Mouse (Mus musculus) erythroid progenitor cell, adult 5-6 weeks (primary cell): ENCODE data around the gene Siglecg. TPM values are rescaled to one million over a fixed set of nuclear protein-coding genes. Genes with fewer than 3 reads are reported as not detected.

Experiments
- ATAC-seq: replicated peaks from 2 replicates; pipeline ENCODE4 v1.8.0; 2016; ENCODE audit warnings: moderate number of reproducible peaks, mild to moderate bottlenecking, moderate TSS enrichment, inconsistent platforms; ENCODE audit not compliant: poor library complexity, low FRiP score, severe bottlenecking
- total RNA-seq, 2 experiments: library from RNA; stranded (forward) in 1 of 2; stranded (reverse) in 1 of 2; fragments of 150-400 nt in 1 of 2; fragments of 186-747, 209-891 nt in 1 of 2; gene quantifications; 2 replicates each; pipeline versions ENCODE4 v1.2.3 to v1.2.4; 2015 to 2017; ENCODE audit warnings: low replicate concordance in 2 of 2

The Siglecg gene
- total RNA-seq, 2 experiments from 2014 or later = 7.0 to 12.2 TPM

- ATAC-seq = no peak
Observed at GRCm38 (mm10) chr7:43440482-43440881, 32.5 kb downstream of the Siglecg start, which contains the start of gene Cldnd2. Cldnd2 (plus strand) TSS chr7:43440782.

GRCm38 (mm10) chr7:43441071-43441470 is 33.1 kb downstream of the Siglecg start:
- ATAC-seq = no peak

GRCm38 (mm10) chr7:43442684-43443083 is 34.7 kb downstream of the Siglecg start:
- ATAC-seq = no peak

- ATAC-seq = peak; percentile 78
Observed at GRCm38 (mm10) chr7:43443126-43443916, 35.3 kb downstream of the Siglecg start.

GRCm38 (mm10) chr7:43443917-43444293 is 35.9 kb downstream of the Siglecg start, which contains the start of the genes Etfb and Gm45233:
Etfb (plus strand) TSS chr7:43444083.
Gm45233 (plus strand) TSS chr7:43444128.
- peak; percentile 96 for ATAC-seq

GRCm38 (mm10) chr7:43447801-43448200 is 39.8 kb downstream of the Siglecg start:
- ATAC-seq = no peak

- ATAC-seq = no peak
Observed at GRCm38 (mm10) chr7:43448246-43448645, 40.2 kb downstream of the Siglecg start.

GRCm38 (mm10) chr7:43449811-43450210 is 41.8 kb downstream of the Siglecg start:
- no peak for ATAC-seq

- no peak for ATAC-seq
Observed at GRCm38 (mm10) chr7:43451726-43452125, 43.7 kb downstream of the Siglecg start.

GRCm38 (mm10) chr7:43452609-43453008 is 44.6 kb downstream of the Siglecg start:
- ATAC-seq = 0 out of 2 replicates have a peak, but pooled peaks have one; percentile 18

GRCm38 (mm10) chr7:43453599-43454355 is 45.8 kb downstream of the Siglecg start:
- ATAC-seq = no peak

GRCm38 (mm10) chr7:43454371-43454770 is 46.4 kb downstream of the Siglecg start:
- ATAC-seq = no peak

- ATAC-seq = no peak
Observed at GRCm38 (mm10) chr7:43462851-43463250, 54.8 kb downstream of the Siglecg start, which contains the start of gene Vsig10l. Vsig10l (plus strand) TSS chr7:43463151.

- ATAC-seq = no peak
Observed at GRCm38 (mm10) chr7:43463976-43464375, 56.0 kb downstream of the Siglecg start.

- ATAC-seq = no peak
Observed at GRCm38 (mm10) chr7:43464864-43465343, 56.9 kb downstream of the Siglecg start.

GRCm38 (mm10) chr7:43465344-43466098 is 57.5 kb downstream of the Siglecg start:
- peak; percentile 85 for ATAC-seq

GRCm38 (mm10) chr7:43466099-43466694 is 58.2 kb downstream of the Siglecg start:
- ATAC-seq = peak; percentile 80
